Mouse (Mus musculus) embryonic facial prominence, embryonic 14.5 days (tissue): ENCODE measurements at regions not wholly inside any gene's neighbourhood (a gene's known extent, or its start where the extent isn't known, plus 50 kb on each side); places are given as distances from the start of the nearest gene placed in this dataset.

ENCODE experiments used
- ATAC-seq: fragments of 200-750 bp; cut with Nextera tagmentation; 2 replicates; pipeline ENCODE4 v1.8.0; 2017; ENCODE audit warnings: low read depth, moderate number of reproducible peaks, moderate TSS enrichment
- DNase-seq: peaks from one replicate; pipeline ENCODE4 v3.0.0-alpha.2; 2015; ENCODE audit warnings: low spot score
- H3K27ac ChIP-seq: fragments of 300-500 bp; sonication (generic); replicated peaks from 2 replicates; pipeline ENCODE4 v1.5.1; 2014; ENCODE audit warnings: low read depth, mild to moderate bottlenecking, low read length, moderate library complexity
- H3K27me3 ChIP-seq: fragments of 300-500 bp; sonication (generic); replicated peaks from 2 replicates; pipeline ENCODE4 v1.6.1; 2014; ENCODE audit warnings: low read length; ENCODE audit not compliant: control insufficient read depth, insufficient read depth
- H3K36me3 ChIP-seq: fragments of 300-500 bp; sonication (generic); 2 replicates; pipeline ENCODE4 v1.6.1; 2014; ENCODE audit warnings: low read length, mixed read lengths; ENCODE audit not compliant: control insufficient read depth, insufficient read depth
- H3K4me1 ChIP-seq: fragments of 300-500 bp; sonication (generic); 2 replicates; pipeline ENCODE4 v1.6.1; 2014; ENCODE audit warnings: antibody characterized with exemption, low read length; ENCODE audit not compliant: control insufficient read depth, insufficient read depth
- H3K4me2 ChIP-seq: fragments of 300-500 bp; sonication (generic); 2 replicates; pipeline ENCODE4 v1.6.1; 2014; ENCODE audit warnings: low read depth, mild to moderate bottlenecking, low read length, moderate library complexity, mixed read lengths
- H3K4me3 ChIP-seq: fragments of 300-500 bp; sonication (generic); 2 replicates; pipeline ENCODE4 v1.5.1; 2014; ENCODE audit warnings: low read depth, mild to moderate bottlenecking, low read length
- H3K9ac ChIP-seq: fragments of 300-500 bp; sonication (generic); 2 replicates; pipeline ENCODE4 v1.6.1; 2014; ENCODE audit warnings: low read depth, mild to moderate bottlenecking, low read length, moderate library complexity, mixed read lengths
- H3K9me3 ChIP-seq: fragments of 300-500 bp; sonication (generic); 2 replicates; pipeline ENCODE4 v1.6.1; 2016; ENCODE audit warnings: low read length; ENCODE audit not compliant: control insufficient read depth
- WGBS: fragments of 180-500 bp; shearing (Covaris S2); extraction: QIAGEN DNeasy Blood & Tissue Kit; methylation state at CpG from one replicate; pipeline ENCODE4 v1.1.7; 2014; 5-methylcytosine and 5-hydroxymethylcytosine counted together

DNA sequence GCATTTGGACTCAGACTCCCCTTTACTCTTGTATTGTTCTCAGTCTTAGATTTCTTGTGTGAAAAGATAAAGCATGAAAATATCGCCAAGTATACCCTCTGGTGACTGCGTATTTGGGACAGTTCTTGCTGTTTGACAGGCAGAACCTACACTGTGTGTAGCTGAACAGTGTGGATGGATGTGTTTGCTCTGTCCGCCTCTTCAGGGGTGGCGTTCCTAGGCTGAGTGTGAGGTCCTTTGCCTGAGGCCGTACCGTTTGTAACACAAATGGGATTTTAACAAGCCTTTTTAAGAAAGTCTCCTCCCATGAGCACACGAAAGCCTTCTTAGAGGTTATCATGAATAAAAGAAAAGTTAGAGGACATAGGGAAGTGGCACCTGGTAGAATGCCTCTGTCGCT is 153.3 kb upstream of the Dnajc19 start:
- H3K36me3 ChIP-seq = no peaks in the 10 kb centered on the region
- ATAC-seq (no peak), DNase-seq (no peak)
- H3K27ac ChIP-seq = no peak overlapping the region
- H3K4me1 ChIP-seq = no peaks in the 10 kb centered on the region
- no peak overlapping the region for H3K9ac ChIP-seq
- no peaks in the 10 kb centered on the region for H3K9me3 ChIP-seq
- H3K4me2 ChIP-seq = no peak overlapping the region
- whole genome bisulfite sequencing = 54% methylated on average over 8 of the region's 8 CpGs
- H3K27me3 ChIP-seq = no peaks in the 10 kb centered on the region; the same call in 1 of the 2 replicates
- no peak overlapping the region for H3K4me3 ChIP-seq

GRCm38 (mm10) chr3:34232329-34233250 is 151.5 kb upstream of the Dnajc19 start:
- Histone ChIP-seq H3K4me2 (no peak overlapping the region), H3K4me1 (no peaks in the 10 kb centered on the region), H3K27ac (no peak overlapping the region), H3K9ac (no peak overlapping the region), H3K4me3 (no peak overlapping the region), H3K27me3 (no peaks in the 10 kb centered on the region; the same call in 1 of the 2 replicates), H3K36me3 (no peaks in the 10 kb centered on the region), H3K9me3 (no peaks in the 10 kb centered on the region)
- DNase-seq (no peak), ATAC-seq (no peak)
- WGBS = 80% methylated on average over 7 of the region's 7 CpGs

GRCm38 (mm10) chr3:34231593-34232328 is 150.6 kb upstream of the Dnajc19 start:
- Histone ChIP-seq H3K4me3 (no peak overlapping the region), H3K4me2 (no peak overlapping the region), H3K9ac (no peak overlapping the region), H3K27ac (no peak overlapping the region), H3K27me3 (no peaks in the 10 kb centered on the region; the same call in 1 of the 2 replicates), H3K36me3 (no peaks in the 10 kb centered on the region), H3K4me1 (no peaks in the 10 kb centered on the region), H3K9me3 (no peaks in the 10 kb centered on the region)
- peak; percentile 57 for DNase-seq
- ATAC-seq = peak; percentile 50
- 66% methylated on average over 9 of the region's 9 CpGs for WGBS

- H3K9me3 ChIP-seq = peaks cover 6% of the 10 kb centered on the region; the same call in 1 of the 2 replicates
- no peaks in the 10 kb centered on the region for H3K27me3 ChIP-seq
- H3K36me3 ChIP-seq = no peaks in the 10 kb centered on the region
- H3K27ac ChIP-seq = no peak overlapping the region
- no peak overlapping the region for H3K4me2 ChIP-seq
- WGBS = 84% methylated on average over 10 of the region's 10 CpGs
- ATAC-seq (no peak), DNase-seq (no peak)
- no peak overlapping the region for H3K4me3 ChIP-seq
- no peaks in the 10 kb centered on the region for H3K4me1 ChIP-seq
- H3K9ac ChIP-seq = no peak overlapping the region
Measured at GRCm38 (mm10) chr3:34222291-34222690, 141.2 kb upstream of the Dnajc19 start.

DNA sequence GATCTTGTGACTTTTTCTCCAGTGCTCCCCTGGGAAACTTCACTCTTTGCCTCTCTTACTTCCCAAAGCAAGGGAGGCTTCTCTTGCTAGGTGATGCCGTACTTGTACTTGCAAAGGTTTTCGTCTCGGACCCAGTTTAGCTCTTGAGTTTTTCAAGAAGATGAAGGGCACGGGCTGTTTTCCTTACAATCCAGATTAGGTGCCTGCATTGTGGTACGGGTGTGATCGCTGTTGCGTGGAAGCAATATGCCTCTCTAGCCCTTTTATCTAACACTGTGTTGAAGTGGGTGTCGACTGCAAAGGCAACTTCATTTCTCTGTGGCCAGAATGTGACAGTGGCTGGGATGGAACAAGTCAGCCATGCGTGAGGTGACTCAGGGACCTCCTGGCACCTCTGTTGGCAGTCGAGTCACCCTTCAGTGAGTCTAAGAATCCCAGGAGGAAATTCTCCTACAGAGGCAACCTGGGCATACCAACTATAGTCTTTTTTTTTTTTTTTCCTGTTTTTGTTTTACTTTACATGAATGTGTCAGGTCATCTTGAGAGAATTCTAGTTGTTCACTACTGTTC is 138.7 kb upstream of the Dnajc19 start:
- H3K4me1 ChIP-seq = no peaks in the 10 kb centered on the region
- ATAC-seq (no peak), DNase-seq (no peak)
- H3K9me3 ChIP-seq = peaks cover 6% of the 10 kb centered on the region; the same call in 1 of the 2 replicates
- WGBS = 89% methylated on average over 10 of the region's 10 CpGs
- no peak overlapping the region for H3K9ac ChIP-seq
- H3K27me3 ChIP-seq = no peaks in the 10 kb centered on the region
- no peaks in the 10 kb centered on the region for H3K36me3 ChIP-seq
- no peak overlapping the region for H3K4me3 ChIP-seq
- no peak overlapping the region for H3K27ac ChIP-seq
- no peak overlapping the region for H3K4me2 ChIP-seq

GRCm38 (mm10) chr3:34219096-34219495 is 138.0 kb upstream of the Dnajc19 start:
- no peak overlapping the region for H3K4me3 ChIP-seq
- H3K9me3 ChIP-seq = peaks cover 4% of the 10 kb centered on the region; the same call in 1 of the 2 replicates
- 83% methylated on average over 2 of the region's 2 CpGs for WGBS
- no peak overlapping the region for H3K9ac ChIP-seq
- no peaks in the 10 kb centered on the region for H3K27me3 ChIP-seq
- no peak overlapping the region for H3K27ac ChIP-seq
- DNase-seq = no peak
- no peaks in the 10 kb centered on the region for H3K36me3 ChIP-seq
- H3K4me1 ChIP-seq = no peaks in the 10 kb centered on the region
- no peak for ATAC-seq
- H3K4me2 ChIP-seq = no peak overlapping the region

DNA sequence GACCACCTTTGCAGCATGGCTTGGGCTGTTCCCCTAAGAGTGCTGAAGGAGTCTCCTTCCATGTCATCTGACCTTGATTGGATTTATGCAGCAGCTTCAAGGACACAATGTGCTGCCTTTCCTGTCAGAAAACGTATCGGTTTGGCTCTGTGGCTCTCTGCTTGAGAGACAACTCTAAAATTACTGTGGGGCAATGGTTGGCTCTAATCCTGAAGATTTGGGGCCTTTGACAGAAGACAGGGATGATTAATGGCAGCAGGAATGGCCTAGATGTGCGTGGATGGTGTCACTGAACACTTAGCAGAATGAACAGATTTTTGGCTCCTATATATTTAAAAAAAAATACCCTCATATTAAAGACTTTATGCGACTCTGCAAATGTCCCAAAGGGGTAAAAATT is 136.8 kb upstream of the Dnajc19 start:
- no peak overlapping the region for H3K4me2 ChIP-seq
- no peaks in the 10 kb centered on the region for H3K4me1 ChIP-seq
- no peak for ATAC-seq
- WGBS = 69% methylated on average over 4 of the region's 4 CpGs
- H3K9me3 ChIP-seq = no peaks in the 10 kb centered on the region
- no peak for DNase-seq
- no peaks in the 10 kb centered on the region for H3K27me3 ChIP-seq
- H3K9ac ChIP-seq = no peak overlapping the region
- no peak overlapping the region for H3K27ac ChIP-seq
- H3K36me3 ChIP-seq = no peaks in the 10 kb centered on the region
- H3K4me3 ChIP-seq = no peak overlapping the region

DNA sequence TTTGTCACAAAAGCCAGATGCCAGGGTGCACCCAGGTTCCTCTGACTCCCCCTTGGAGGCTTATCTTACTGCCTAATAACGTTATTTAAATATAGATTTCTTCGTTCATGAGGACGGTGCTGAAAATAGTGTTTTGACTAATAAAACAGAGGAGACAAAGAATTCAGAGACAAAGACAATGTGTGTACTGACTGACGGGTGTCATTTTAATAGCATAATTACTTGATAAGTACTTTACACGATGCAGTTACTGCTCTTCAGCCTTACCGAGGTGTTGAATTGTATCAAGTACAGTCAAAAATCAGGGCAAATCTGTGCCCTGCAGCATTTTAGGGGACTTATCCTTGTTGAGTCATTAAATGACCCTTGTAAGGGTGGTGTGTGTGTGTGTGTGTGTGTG is 133.1 kb upstream of the Dnajc19 start:
- ATAC-seq = no peak
- 80% methylated on average over 6 of the region's 6 CpGs for WGBS
- no peaks in the 10 kb centered on the region for H3K4me1 ChIP-seq
- H3K9me3 ChIP-seq = peaks cover 6% of the 10 kb centered on the region; the same call in 1 of the 2 replicates
- no peak overlapping the region for H3K9ac ChIP-seq
- DNase-seq = no peak
- H3K27ac ChIP-seq = no peak overlapping the region
- H3K27me3 ChIP-seq = no peaks in the 10 kb centered on the region
- H3K4me3 ChIP-seq = no peak overlapping the region
- H3K4me2 ChIP-seq = no peak overlapping the region
- H3K36me3 ChIP-seq = no peaks in the 10 kb centered on the region
